Mouse (Mus musculus): ENCODE measurements around the gene Zp3. TPM values are rescaled to one million over a fixed set of nuclear protein-coding genes. Genes with fewer than 3 reads are reported as not detected.

Gene Zp3
- polyA plus RNA-seq, 1 experiment from 2014 or later, result 0.58 TPM

GRCm38 (mm10) chr5:135957207-135957974, 22.5 kb upstream of the Zp3 start:
- Histone ChIP-seq H3K4me3 (ENCODE audit: low read depth, low read length) (peak overlapping the region; percentile 37), H3K9ac (ENCODE audit: low read depth, low read length) (peak overlapping the region; percentile 52), H3K4me2 (ENCODE audit: low read depth, low read length) (peak overlapping the region; percentile 62), H3K27me3 (replicated peaks; ENCODE audit: control insufficient read depth, insufficient read depth, low read length) (no peaks in the 10 kb centered on the region), H3K9me3 (ENCODE audit: control insufficient read depth, low read length) (no peaks in the 10 kb centered on the region), H3K36me3 (ENCODE audit: control insufficient read depth, insufficient read depth, low read length) (no peaks in the 10 kb centered on the region), H3K4me1 (ENCODE audit: control insufficient read depth, insufficient read depth, low read length) (peaks cover 20% of the 10 kb centered on the region), H3K27ac (replicated peaks; ENCODE audit: low read depth, low read length) (peak overlapping the region; percentile 90)
- ATAC-seq (ENCODE audit: low read depth) (peak; percentile 90), DNase-seq (ENCODE audit: low spot score) (peak; percentile 100)
- WGBS, result 7% methylated on average over 27 of the region's 28 CpGs

GRCm38 (mm10) chr5:135958367-135958766, 21.5 kb upstream of the Zp3 start:
- ATAC-seq (ENCODE audit: low read depth), result no peak
- Histone ChIP-seq H3K9ac (ENCODE audit: low read depth, low read length) (0 out of 2 replicates have a peak overlapping the region, but pooled peaks have one; percentile 52), H3K36me3 (ENCODE audit: control insufficient read depth, insufficient read depth, low read length) (no peaks in the 10 kb centered on the region), H3K27me3 (replicated peaks; ENCODE audit: control insufficient read depth, insufficient read depth, low read length) (no peaks in the 10 kb centered on the region), H3K4me3 (ENCODE audit: low read depth, low read length) (0 out of 2 replicates have a peak overlapping the region, but pooled peaks have one; percentile 37), H3K9me3 (ENCODE audit: control insufficient read depth, low read length) (no peaks in the 10 kb centered on the region), H3K4me1 (ENCODE audit: control insufficient read depth, insufficient read depth, low read length) (peaks cover 21% of the 10 kb centered on the region), H3K27ac (replicated peaks; ENCODE audit: low read depth, low read length) (peak overlapping the region; percentile 85), H3K4me2 (ENCODE audit: low read depth, low read length) (peak overlapping the region; percentile 62)
- no peak for DNase-seq (ENCODE audit: low spot score)
- WGBS, result 91% methylated on average over 4 of the region's 4 CpGs

GRCm38 (mm10) chr5:135959911-135960310, 20.0 kb upstream of the Zp3 start:
- Histone ChIP-seq H3K9ac (ENCODE audit: low read depth, low read length) (no peak overlapping the region), H3K36me3 (ENCODE audit: control insufficient read depth, insufficient read depth, low read length) (no peaks in the 10 kb centered on the region), H3K27ac (replicated peaks; ENCODE audit: low read depth, low read length) (no peak overlapping the region), H3K4me1 (ENCODE audit: control insufficient read depth, insufficient read depth, low read length) (peaks cover 22% of the 10 kb centered on the region), H3K4me3 (ENCODE audit: low read depth, low read length) (no peak overlapping the region), H3K9me3 (ENCODE audit: control insufficient read depth, low read length) (no peaks in the 10 kb centered on the region), H3K27me3 (replicated peaks; ENCODE audit: control insufficient read depth, insufficient read depth, low read length) (no peaks in the 10 kb centered on the region), H3K4me2 (ENCODE audit: low read depth, low read length) (no peak overlapping the region)
- ATAC-seq (ENCODE audit: low read depth) (no peak), DNase-seq (ENCODE audit: low spot score) (no peak)
- 91% methylated on average over 7 of the region's 7 CpGs for WGBS

- no peaks in the 10 kb centered on the region for H3K27me3 ChIP-seq (replicated peaks; ENCODE audit: control insufficient read depth, insufficient read depth, low read length)
- peak overlapping the region; percentile 97; the same call in 1 of the 2 replicates for H3K4me2 ChIP-seq (ENCODE audit: low read depth, low read length)
- peaks cover 22% of the 10 kb centered on the region for H3K4me1 ChIP-seq (ENCODE audit: control insufficient read depth, insufficient read depth, low read length)
- H3K9me3 ChIP-seq (ENCODE audit: control insufficient read depth, low read length), result no peaks in the 10 kb centered on the region
- no peaks in the 10 kb centered on the region for H3K36me3 ChIP-seq (ENCODE audit: control insufficient read depth, insufficient read depth, low read length)
- no peak for ATAC-seq (ENCODE audit: low read depth)
- 96% methylated on average over 15 of the region's 15 CpGs for WGBS
- H3K9ac ChIP-seq (ENCODE audit: low read depth, low read length), result no peak overlapping the region
- H3K27ac ChIP-seq (replicated peaks; ENCODE audit: low read depth, low read length), result peak overlapping the region; percentile 97
- DNase-seq (ENCODE audit: low spot score), result no peak
- H3K4me3 ChIP-seq (ENCODE audit: low read depth, low read length), result no peak overlapping the region
These were observed 18.8 kb upstream of the Zp3 start for GRCm38 (mm10) chr5:135960909-135961635.

GRCm38 (mm10) chr5:135962125-135962491, 17.8 kb upstream of the Zp3 start:
- H3K9ac ChIP-seq (ENCODE audit: low read depth, low read length), result peak overlapping the region; percentile 58
- no peak for DNase-seq (ENCODE audit: low spot score)
- H3K4me1 ChIP-seq (ENCODE audit: control insufficient read depth, insufficient read depth, low read length), result peaks cover 16% of the 10 kb centered on the region
- no peak for ATAC-seq (ENCODE audit: low read depth)
- no peaks in the 10 kb centered on the region for H3K36me3 ChIP-seq (ENCODE audit: control insufficient read depth, insufficient read depth, low read length)
- H3K4me3 ChIP-seq (ENCODE audit: low read depth, low read length), result peak overlapping the region; percentile 73
- 0% methylated on average over 7 of the region's 11 CpGs for WGBS
- no peaks in the 10 kb centered on the region for H3K9me3 ChIP-seq (ENCODE audit: control insufficient read depth, low read length)
- H3K4me2 ChIP-seq (ENCODE audit: low read depth, low read length), result peak overlapping the region; percentile 97
- peak overlapping the region; percentile 97 for H3K27ac ChIP-seq (replicated peaks; ENCODE audit: low read depth, low read length)
- H3K27me3 ChIP-seq (replicated peaks; ENCODE audit: control insufficient read depth, insufficient read depth, low read length), result no peaks in the 10 kb centered on the region

GRCm38 (mm10) chr5:135962492-135963279, 17.2 kb upstream of the Zp3 start:
- Histone ChIP-seq H3K4me2 (ENCODE audit: low read depth, low read length) (peak overlapping the region; percentile 97), H3K9me3 (ENCODE audit: control insufficient read depth, low read length) (no peaks in the 10 kb centered on the region), H3K4me1 (ENCODE audit: control insufficient read depth, insufficient read depth, low read length) (peaks cover 15% of the 10 kb centered on the region), H3K4me3 (ENCODE audit: low read depth, low read length) (peak overlapping the region; percentile 73), H3K36me3 (ENCODE audit: control insufficient read depth, insufficient read depth, low read length) (no peaks in the 10 kb centered on the region), H3K9ac (ENCODE audit: low read depth, low read length) (peak overlapping the region; percentile 93), H3K27ac (replicated peaks; ENCODE audit: low read depth, low read length) (peak overlapping the region; percentile 97), H3K27me3 (replicated peaks; ENCODE audit: control insufficient read depth, insufficient read depth, low read length) (no peaks in the 10 kb centered on the region)
- DNase-seq (ENCODE audit: low spot score), result peak; percentile 100
- under 1% methylated on average over 48 of the region's 64 CpGs for WGBS
- ATAC-seq (ENCODE audit: low read depth), result peak; percentile 95

GRCm38 (mm10) chr5:135963280-135963627, 16.6 kb upstream of the Zp3 start:
- peaks cover 11% of the 10 kb centered on the region for H3K4me1 ChIP-seq (ENCODE audit: control insufficient read depth, insufficient read depth, low read length)
- 12% methylated on average over 3 of the region's 6 CpGs for WGBS
- no peaks in the 10 kb centered on the region for H3K36me3 ChIP-seq (ENCODE audit: control insufficient read depth, insufficient read depth, low read length)

GRCm38 (mm10) chr5:135965501-135965930, 14.4 kb upstream of the Zp3 start:
- Histone ChIP-seq H3K27ac (replicated peaks; ENCODE audit: low read depth, low read length) (no peak overlapping the region), H3K4me3 (ENCODE audit: low read depth, low read length) (peak overlapping the region; percentile 18; the same call in 1 of the 2 replicates), H3K36me3 (ENCODE audit: control insufficient read depth, insufficient read depth, low read length) (no peaks in the 10 kb centered on the region), H3K27me3 (replicated peaks; ENCODE audit: control insufficient read depth, insufficient read depth, low read length) (no peaks in the 10 kb centered on the region), H3K9me3 (ENCODE audit: control insufficient read depth, low read length) (no peaks in the 10 kb centered on the region), H3K4me1 (ENCODE audit: control insufficient read depth, insufficient read depth, low read length) (peaks cover 11% of the 10 kb centered on the region; the same call in 1 of the 2 replicates), H3K9ac (ENCODE audit: low read depth, low read length) (peak overlapping the region; percentile 46), H3K4me2 (ENCODE audit: low read depth, low read length) (peak overlapping the region; percentile 48)
- ATAC-seq (ENCODE audit: low read depth) (no peak), DNase-seq (ENCODE audit: low spot score) (peak; percentile 43)
- WGBS, result 5% methylated on average over 21 of the region's 24 CpGs

More at GRCm38 (mm10) chr5:135963280-135963627, 16.6 kb upstream of the Zp3 start:
- Histone ChIP-seq H3K27me3 (replicated peaks; ENCODE audit: control insufficient read depth, insufficient read depth, low read length) (no peaks in the 10 kb centered on the region), H3K9ac (ENCODE audit: low read depth, low read length) (peak overlapping the region; percentile 93), H3K4me3 (ENCODE audit: low read depth, low read length) (peak overlapping the region; percentile 73), H3K4me2 (ENCODE audit: low read depth, low read length) (peak overlapping the region; percentile 97), H3K27ac (replicated peaks; ENCODE audit: low read depth, low read length) (peak overlapping the region; percentile 97), H3K9me3 (ENCODE audit: control insufficient read depth, low read length) (no peaks in the 10 kb centered on the region)
- DNase-seq (ENCODE audit: low spot score) (peak; percentile 19), ATAC-seq (ENCODE audit: low read depth) (no peak)

All from embryonic facial prominence, embryonic 14.5 days (tissue).